Mouse (Mus musculus): Measurements from ENCODE around the gene Ptprg.
"Not testable (repeated sequence)": the region's sequence is repeated elsewhere in the genome, so short reads cannot be mapped to it uniquely, and the experiment has no call there.

Ptprg gene

DNA sequence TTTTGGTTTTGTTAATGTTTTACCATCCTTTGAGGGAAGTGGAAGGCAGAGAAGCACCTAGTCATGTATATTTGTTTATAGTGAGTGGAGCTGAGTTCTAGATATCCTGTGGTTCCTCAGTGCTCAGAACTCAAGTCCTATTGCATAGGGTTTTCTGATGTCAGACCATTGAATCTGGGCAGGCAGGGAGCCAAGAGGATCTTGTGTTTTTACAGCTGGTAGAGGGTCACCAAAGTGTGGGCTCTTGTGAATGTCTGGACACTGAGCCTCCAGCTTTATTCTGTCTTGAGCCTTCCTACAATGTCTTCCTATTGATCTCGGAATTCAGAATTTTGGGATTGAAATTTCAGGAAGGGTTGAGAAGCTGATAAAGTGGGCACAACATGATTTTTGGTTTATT lies 206.0 kb downstream of the Ptprg start:
- DNase-seq: peak; percentile 28 to 47

- no peak for DNase-seq
Measured at GRCm38 (mm10) chr14:11762995-11763394, 209.7 kb downstream of the Ptprg start.

DNA sequence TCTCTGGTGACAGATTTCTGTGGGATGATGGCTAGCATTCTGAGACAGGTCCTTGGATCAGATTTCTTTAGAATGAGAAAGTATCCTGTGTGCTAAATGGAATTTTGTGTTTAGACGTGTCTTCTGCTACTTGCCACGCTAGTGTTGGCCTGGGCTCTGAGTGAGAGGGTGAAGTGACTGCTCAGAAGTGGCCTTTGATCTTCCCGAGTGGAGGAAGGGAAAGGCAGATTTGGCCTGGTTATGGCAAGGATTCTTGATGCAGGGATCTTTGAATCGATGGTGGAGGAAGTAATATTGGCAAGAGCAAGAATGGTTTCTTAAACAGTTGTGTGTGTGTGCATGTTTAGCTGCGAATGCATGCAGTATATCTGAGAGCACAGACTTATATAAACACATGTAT lies 219.4 kb downstream of the Ptprg start:
- no peak for DNase-seq

- DNase-seq: peak in 1 of 2 experiments; percentile 14
Measured at GRCm38 (mm10) chr14:11774476-11775037, 221.2 kb downstream of the Ptprg start.

DNA sequence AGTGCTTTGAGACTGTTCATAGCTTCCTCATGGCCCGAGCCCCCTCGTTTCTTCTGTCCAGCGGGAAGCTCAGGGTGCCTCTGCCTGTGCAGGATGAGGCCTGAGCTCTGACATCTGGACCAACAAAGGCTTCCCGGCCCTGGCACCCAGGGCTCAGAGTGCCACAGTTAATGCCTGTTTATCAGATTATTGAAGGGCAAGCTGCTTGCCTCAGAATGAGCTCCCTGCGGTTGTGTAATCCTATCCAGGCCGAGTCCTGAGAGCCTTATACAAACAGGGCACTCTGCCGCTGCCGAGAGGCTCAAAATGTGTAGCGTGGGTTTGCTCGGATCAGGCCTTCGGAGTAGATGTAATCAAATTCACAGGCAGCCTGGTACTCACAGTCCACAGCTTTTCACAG lies 221.9 kb downstream of the Ptprg start:
- DNase-seq: peak; percentile 13 to 34

DNA sequence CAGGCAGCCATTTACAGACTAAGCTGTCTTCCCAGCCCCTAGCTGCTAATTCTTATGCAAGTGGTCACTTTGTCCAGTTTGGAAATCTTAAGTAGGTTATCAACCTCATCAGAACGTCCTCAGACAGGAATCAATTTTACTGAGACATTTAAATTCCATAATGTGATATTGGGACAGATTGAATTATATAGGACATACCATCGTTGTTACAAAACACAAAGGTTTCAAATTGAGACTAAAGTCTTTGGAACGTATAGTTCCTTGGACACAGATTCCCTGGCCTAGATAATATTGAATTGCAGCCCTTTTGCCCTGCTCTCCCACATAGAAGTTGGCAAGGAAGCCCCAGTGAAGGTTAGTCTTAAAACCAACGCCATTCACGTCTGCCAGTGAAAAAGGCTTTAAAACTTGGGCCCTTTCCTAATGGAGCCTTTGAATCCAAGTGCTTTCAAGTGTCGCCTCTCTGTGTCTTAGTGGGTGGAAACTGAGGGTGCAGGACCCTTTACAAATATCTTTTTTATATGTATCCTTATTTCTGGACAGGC lies 222.7 kb downstream of the Ptprg start:
- no peak for DNase-seq

DNA sequence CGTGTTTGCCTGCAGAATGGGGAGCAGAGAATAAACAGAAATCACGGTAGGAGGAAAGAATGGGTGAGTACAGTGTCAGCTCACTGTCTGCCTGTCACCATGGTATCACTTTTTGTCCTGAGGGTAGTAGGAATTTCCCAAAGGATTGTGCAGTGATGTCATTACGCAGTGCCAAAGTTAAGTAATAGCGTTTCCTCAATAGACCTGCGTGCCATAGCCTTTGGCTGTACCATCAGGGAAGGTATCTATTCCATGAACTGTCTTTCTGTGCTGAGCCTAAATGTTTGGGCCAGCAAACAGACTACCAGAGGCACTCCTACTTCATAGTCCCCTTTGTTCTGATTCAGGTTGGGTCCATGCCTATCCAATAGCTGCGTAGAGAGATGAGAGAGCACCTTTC lies 223.2 kb downstream of the Ptprg start:
- no peak for DNase-seq

- no peak for DNase-seq
Measured at GRCm38 (mm10) chr14:11791190-11791589, 237.9 kb downstream of the Ptprg start.

- DNase-seq: no peak
Measured at GRCm38 (mm10) chr14:11793847-11794246, 240.5 kb downstream of the Ptprg start.

DNA sequence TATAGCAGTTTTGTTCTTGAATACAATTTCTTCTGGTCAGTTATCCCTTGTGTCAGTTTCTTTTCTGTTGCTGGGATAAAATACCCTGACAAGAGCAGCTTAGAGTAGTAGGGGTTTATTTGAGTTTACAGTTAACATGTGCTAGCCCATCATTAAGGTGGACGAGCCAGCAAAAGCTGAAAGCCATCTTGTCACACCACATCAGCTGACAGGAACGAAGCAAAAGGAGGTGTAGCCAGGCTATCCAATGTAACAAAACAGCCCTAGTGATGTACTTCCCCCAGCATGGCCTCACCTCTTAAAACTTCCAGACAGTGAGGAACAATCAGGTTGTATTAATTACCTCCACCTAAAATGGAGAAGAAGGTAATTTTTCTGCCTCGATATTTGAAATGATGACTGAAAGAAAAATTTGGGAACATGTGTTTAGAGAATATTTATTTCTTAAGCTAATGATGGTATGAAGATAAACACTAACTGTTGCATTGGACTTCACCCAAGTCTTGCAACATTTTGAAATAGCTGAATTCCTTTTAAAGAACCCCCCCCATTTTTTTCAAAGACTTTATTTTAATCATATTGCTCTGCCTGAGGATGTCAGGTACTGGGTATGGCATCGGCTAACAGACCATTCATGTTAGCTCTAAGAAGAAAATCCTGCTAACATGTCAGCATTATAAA lies 249.2 kb downstream of the Ptprg start:
- no peak for DNase-seq

GRCm38 (mm10) chr14:11806674-11807073 lies 253.3 kb downstream of the Ptprg start:
- no peak for DNase-seq

DNA sequence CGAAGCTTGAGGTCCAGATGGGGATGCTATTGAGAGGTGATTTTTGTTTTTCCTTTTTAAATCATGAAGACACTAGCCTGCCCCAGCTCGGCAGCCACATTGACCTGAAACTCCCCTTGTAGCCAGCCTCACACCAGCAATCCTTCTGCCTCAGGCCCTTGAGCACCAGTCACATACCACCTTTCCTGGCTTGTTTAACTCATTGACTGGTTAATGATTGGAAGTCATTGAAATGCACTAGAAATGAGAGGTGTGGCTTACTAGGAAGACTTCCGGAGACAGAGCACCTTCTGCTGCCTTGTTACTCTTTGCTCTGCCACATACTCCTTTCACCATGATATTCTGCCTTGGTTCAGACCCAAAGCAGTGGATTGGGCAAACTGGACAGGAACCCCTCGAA lies 254.1 kb downstream of the Ptprg start:
- DNase-seq: no peak

DNA sequence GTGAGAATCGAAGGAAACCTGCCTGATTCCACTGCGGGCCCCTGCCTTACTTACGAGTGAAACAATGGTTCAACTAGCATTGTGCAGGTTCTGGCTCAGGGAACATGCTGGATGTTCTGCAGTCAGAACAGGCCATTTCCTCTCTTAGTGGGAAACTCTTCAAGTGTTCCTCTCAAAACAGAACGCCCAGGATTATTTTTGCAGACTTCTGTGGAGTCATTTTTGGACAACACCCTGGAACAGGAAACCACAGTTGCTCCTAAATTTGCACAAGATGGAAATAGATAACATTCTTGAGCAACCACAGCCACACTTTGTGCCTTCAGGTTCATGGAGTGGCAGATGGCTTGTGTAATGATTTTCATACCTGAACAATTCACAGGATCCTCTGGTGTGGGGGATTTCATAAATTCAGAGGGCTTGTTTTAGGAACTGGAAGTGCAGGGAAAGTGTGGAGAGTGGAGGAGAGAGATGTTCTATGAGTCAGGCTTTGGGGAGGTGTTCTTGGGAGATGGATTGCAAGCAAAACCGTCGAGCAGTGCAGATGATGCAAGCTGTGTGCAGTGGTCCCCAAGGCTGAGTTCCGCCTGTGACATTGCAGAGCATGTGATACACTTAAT lies 257.9 kb downstream of the Ptprg start:
- DNase-seq: peak in 1 of 2 experiments; percentile 30

GRCm38 (mm10) chr14:11812291-11812690 lies 259.0 kb downstream of the Ptprg start:
- no peak for DNase-seq

- not testable (repeated sequence) for DNase-seq
Measured at GRCm38 (mm10) chr14:11814811-11815210, 261.5 kb downstream of the Ptprg start.

GRCm38 (mm10) chr14:11817236-11817635 lies 263.9 kb downstream of the Ptprg start:
- DNase-seq: no peak

GRCm38 (mm10) chr14:11818054-11818453 lies 264.7 kb downstream of the Ptprg start:
- no peak for DNase-seq

- no peak for DNase-seq
Measured at GRCm38 (mm10) chr14:11818721-11819120, 265.4 kb downstream of the Ptprg start.

GRCm38 (mm10) chr14:11819326-11819725 lies 266.0 kb downstream of the Ptprg start:
- no peak for DNase-seq

DNA sequence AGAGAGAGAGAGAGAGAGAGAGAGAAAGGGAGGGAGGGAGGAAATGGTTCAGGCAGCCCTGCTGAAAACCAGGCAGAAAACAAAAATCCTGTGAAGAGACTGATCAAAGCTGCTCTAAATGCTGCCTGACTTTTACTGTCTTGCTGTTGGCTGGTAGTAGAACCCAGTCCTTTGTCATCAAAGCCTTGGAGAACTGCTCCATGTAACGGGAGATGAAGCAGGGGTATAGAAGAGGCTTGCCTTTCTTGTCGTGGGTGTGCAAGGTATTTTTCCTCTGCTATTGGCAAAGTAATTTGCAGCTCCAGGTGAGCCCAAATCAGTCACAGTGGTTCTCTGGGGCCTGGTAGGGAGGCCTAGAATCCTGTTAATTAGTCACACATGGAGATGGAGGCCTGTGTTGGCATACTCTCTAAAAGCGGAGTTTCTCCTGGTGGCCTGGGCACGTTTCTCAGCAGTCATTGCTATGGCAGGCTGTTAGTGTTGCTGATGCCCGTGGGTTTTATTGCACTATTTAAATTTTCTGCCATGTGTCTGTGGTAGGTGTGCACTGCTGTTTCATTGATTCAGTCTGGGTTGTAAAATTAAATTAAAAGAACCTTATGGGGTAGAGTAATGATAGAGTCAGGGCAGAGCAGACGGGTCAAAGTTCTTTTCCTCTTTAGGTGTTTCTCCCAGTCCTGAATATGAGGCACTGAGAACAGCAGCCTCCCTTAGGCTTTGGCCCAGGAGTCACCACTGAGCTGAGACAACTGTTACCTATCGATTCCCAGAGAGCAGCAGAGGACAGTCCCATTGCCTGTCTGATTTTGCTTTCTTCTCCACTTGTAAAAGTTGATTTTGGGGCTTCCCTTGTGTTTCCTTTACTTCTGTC lies 269.7 kb downstream of the Ptprg start:
- peak in 1 of 2 experiments; percentile 38 for DNase-seq

DNA sequence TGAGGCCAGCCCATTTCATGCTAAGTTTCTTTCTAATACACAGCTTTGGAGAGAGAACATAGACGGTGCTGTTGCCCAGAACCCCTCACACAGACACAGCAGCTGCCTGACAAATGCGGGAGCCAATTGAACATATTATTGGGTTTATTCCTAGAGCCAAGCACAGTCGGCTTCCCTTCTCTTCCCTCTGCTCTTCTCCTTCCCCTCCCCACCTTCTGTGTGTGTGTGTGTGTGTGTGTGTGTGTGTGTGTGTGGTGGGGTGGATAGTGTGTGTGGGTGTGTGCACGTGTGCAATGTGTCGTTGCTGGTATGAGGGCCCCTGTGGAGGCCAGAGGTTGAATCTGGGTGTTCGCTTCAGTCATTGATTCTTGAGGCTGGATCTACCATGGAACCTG lies 270.4 kb downstream of the Ptprg start:
- no peak for DNase-seq

- no peak for DNase-seq
Measured at GRCm38 (mm10) chr14:11824915-11825314, 271.6 kb downstream of the Ptprg start.

DNA sequence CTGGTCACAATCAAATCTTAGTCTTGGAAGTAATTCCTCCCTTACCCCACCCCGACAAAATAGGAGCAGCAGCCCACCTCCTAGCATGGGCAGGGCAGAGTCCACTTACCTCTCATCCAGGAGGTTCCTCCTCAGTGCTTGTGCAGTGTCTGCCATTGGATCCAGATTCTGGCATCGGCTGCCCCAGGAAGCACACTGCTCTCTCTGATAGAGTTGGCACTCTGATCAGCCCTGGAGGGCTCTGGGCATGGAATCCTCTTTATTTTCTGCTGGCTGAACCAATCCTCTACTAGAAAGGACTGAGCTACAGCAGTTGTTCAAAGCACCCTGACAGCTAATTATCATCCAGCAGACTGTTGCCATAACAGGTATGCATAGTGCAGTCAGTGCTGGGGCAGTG lies 272.2 kb downstream of the Ptprg start:
- no peak for DNase-seq

Measured in kidney, postnatal 4 days (tissue).